Mouse (Mus musculus) urinary bladder, adult 18-20 months (tissue): ENCODE measurements at regions not wholly inside any gene's neighbourhood (a gene's known extent, or its start where the extent isn't known, plus 50 kb on each side); places are given as distances from the start of the nearest gene placed in this dataset.

Source experiments
- DNase-seq, 2 experiments: peaks; one replicate each; pipeline ENCODE4 v3.0.0; 2022; ENCODE audit warnings: low spot score in 2 of 2, mixed read lengths in 2 of 2

- no peak for DNase-seq
These were observed 61.9 kb downstream of the Pdcl3 start for GRCm38 (mm10) chr1:39047316-39047715.

DNA sequence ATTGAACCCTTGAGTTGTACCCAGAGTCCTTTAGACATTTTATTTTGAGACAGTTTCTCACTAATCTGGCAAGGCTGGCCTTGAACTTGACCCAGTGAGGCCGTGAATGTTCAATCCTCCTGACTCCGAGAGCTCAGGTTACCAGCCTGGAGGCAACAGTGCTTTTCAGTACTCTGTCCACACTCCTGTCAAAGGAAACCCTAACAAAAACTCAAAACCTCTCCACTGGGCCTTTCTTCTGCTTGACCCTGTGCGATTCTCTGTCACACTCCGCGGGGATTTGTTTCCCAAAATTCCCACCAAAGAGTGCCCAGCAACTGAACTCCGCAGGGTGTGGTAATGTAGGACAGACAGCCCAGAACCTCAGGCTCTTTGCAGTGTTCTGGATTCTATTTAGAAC lies 71.9 kb downstream of the Pdcl3 start:
- no peak for DNase-seq

DNA sequence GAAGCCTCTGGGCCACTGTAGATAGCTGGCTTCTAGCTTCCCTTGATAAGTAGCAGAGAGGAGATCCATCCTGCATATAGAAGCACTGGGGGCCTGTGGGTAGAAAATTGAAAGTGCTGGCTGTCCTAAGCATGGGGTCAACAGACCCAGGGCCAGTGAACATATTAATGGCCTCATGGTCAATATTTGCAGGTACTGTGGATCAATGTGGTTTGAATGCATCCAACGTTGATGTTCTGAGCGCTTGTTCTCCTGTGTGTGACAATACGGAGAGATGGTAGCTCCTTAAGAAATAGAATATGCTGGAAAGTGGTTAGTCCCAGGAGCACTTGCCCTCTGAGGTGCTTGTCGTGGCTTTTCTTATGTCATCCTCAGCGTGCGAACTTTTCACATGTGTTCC lies 77.1 kb downstream of the Pdcl3 start:
- no peak for DNase-seq

DNA sequence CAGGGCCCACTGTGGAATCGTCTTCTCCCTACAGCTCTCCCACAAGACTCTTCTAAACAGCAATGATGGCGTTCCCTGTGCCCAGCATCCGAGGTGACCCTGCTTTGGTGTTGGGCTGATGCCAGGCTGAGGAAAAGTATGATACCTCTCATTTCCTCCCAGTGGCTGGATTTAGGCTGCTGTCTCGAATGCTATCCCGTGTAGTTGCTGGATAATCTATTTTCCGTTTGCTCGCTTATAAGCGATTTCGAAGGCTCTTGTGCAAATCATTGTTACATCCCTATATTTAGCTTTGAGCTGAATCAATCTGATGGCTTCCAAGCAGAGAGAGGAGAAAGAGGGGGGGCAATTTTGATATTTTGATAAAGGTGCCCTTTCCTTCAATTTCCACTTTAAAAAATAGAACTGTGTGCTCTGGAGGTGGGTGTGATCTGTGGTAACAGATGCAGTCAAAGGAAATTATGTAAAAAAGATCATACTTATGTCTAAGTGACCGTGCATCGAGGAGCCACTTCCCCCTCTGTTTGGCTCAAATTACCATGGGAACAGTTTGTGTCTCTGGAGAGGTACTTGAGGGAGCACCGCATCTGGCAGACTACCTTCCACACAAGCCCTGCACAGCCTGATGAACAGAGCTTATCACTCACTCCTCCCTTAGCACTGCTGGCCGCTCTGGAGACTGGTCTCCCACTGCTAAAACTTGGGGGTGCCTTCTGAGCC lies 78.4 kb downstream of the Pdcl3 start:
- DNase-seq = no peak

DNA sequence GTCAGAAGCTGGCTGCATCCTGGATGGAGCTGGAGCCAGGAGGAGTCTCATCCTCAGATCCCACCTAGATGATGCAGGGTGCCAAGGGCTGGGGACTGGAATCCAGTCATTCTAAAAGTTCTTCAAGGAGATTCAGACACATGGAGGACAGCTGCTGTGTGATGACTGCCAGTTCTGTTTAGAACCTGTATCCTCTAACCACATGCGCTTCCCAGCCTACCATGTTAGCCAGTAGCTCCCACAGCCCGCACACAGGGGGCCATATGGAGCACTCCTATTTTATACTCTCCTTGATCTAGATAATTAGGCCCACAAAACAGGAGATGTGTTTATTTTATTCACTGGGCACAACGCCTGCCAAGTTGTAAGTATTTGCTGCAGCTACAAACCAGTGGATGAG lies 79.4 kb downstream of the Pdcl3 start:
- no peak for DNase-seq

- no peak for DNase-seq
These were observed 82.5 kb downstream of the Pdcl3 start for GRCm38 (mm10) chr1:39067901-39068300.

GRCm38 (mm10) chr1:39069086-39069655 lies 83.8 kb downstream of the Pdcl3 start:
- DNase-seq = no peak

GRCm38 (mm10) chr1:39069676-39070075 lies 84.3 kb downstream of the Pdcl3 start:
- no peak for DNase-seq

- DNase-seq = no peak
These were observed 90.6 kb downstream of the Pdcl3 start for GRCm38 (mm10) chr1:39075966-39076365.

DNA sequence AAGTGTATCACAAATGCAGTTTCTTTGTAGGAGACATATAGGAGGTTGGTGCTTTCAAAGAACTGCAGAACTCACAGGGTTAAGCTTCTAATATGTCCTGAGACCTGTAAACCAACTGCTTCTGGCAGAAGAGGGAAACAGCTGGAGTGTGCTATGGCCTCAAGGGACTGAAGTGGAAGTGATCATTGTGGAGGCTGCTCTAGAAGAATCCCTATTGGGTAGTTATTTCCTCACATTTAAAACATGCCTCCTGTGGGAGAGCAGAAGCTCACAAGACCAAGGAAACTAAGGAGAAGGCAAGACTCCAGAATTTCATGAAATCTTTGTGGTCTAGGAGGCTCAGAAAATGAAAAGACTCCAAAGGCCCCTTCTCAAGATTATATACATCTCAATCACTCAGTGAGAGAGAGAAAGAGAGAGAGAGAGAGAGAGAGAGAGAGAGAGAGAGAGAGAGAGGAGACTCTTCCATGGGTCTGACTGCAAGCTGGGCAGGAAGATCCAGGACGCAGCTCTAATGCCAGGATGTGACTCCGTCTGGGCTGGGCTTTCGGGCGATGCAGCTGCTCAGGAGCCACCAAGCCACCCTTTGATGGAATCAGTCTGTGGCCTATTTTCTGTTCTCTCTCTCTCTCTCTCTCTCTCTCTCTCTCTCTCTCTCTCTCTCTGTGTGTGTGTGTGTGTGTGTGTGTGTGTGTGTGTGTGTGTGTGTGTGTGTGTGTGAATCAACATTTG lies 93.3 kb downstream of the Pdcl3 start:
- no peak for DNase-seq

DNA sequence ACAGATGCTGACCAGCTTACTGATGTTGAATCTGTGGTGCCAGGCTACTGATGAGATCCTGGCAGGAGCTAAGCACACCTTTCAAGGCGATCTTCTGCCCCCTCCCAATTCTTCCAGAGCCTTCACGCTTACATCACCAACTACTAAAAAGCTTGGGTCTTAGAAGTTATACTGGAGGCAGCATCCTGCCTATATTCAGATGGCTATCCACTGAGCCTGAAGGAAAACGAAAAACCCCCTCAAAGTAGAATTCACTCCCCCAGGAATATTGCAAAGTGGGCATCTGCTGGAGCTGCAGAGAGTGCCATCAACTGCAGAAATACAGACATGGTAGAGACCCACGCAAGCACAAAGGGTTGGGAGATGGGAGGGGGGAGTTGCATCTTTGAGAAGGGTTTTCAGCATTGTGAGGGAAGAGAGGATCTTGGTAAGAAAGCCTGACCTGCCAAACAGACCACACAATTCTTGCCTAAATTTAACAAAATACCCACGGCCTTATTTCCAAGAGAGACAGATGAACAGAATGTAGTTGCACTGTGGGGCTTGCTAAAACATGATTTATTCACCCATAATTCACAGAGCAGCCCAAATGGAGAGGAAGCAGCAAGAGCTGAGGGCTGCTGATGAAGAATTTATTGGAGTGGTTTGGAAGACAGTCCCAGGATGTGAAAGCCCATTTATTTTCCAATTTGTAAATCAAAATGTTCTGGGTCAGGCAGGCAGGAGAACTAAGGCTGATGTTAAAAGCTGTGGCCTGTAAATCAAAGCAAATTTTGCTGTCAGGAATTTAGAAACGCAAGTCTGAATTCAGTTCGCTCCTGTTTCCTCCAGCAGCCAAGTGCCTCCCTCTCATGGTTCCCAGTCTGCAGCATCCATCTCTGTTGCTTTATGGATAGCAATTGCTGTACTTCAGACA lies 98.8 kb downstream of the Pdcl3 start:
- DNase-seq = no peak

GRCm38 (mm10) chr1:39086273-39086672 lies 100.9 kb downstream of the Pdcl3 start:
- no peak for DNase-seq

DNA sequence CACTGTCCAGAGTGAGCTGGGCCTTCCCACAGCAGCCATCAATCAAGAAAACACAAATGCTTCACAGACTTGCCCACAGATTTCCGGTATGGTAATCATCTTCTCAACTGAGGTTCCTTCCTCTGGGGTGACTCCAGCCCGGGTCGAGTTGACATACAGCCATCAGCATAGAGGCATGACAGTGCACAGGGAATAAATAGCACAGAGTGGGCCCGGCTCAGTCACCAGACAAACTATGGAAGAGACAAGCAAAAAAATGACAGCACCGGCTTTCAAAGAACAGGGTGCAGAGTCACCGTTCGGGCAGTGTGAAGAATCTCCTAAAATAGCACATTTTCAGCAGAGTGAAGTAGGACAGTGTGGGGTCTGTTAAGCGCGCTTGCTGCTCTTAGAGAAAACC lies 103.7 kb upstream of the Npas2 start:
- no peak for DNase-seq

GRCm38 (mm10) chr1:39091121-39091520 lies 102.4 kb upstream of the Npas2 start:
- no peak for DNase-seq

- no peak for DNase-seq
These were observed 101.9 kb upstream of the Npas2 start for GRCm38 (mm10) chr1:39091638-39092037.

- DNase-seq = no peak
These were observed 100.2 kb upstream of the Npas2 start for GRCm38 (mm10) chr1:39093291-39093690.

DNA sequence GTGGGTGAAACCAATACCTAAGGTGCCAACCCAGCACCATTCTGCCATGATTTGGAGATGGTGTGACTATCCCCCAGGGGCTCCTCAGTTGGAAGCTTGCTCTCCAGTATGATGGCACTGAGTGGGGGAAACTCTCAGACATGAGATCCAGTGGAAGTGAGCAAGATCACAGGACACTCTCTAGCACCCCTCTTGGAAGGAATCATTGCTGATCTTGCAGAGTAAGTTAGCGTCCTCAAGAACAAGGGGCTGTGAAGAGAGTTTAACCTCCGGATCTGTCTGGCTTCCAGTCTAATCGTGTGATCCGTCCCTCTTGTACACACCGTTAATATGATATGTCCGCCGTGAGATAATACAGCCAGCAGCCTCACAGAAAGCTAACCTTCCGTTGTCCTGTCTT lies 99.5 kb upstream of the Npas2 start:
- no peak for DNase-seq

GRCm38 (mm10) chr1:39095901-39096300 lies 97.6 kb upstream of the Npas2 start:
- no peak for DNase-seq

DNA sequence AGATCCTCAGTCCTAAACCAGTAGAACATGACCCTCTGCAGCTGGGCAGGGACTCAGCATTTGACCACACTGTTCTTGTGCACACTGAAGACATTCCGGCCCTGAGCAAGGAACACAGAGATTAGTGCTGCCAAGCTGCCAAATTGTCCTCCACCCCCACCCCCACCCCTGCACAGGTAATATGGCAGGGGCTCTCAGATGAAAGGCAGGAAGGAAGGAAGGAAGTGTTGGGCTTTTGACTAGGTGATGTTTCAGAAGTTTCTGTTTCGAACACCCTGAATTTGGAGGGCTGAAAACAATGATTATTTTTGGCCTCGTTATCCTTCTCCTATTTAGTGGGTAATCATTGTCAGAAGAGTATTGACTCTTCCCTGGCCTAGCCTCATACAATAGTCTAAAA lies 96.8 kb upstream of the Npas2 start:
- no peak for DNase-seq

DNA sequence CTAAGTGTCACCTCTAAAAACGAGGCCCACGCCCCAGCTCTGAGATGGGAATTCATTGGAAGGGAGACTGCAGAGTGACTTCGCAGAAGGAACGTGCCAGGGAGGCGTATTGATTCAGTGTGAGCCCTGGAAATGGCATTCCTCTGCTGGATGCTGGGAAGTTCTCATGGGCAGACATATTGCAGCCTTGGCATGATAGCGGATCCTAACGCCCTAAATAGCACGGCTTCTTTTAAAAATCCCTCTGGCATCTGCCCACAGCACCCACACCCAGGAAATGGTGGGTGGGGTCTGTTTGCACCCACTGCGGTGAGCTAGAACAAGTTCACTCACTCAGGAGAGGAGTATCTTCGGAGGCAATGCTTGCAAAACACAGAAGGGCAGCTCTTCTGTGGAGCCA lies 96.0 kb upstream of the Npas2 start:
- no peak for DNase-seq

GRCm38 (mm10) chr1:39098154-39098553 lies 95.4 kb upstream of the Npas2 start:
- no peak for DNase-seq

- no peak for DNase-seq
These were observed 94.3 kb upstream of the Npas2 start for GRCm38 (mm10) chr1:39099246-39099645.
